Mouse (Mus musculus): ENCODE measurements around the gene Tns3.

Gene Tns3

DNA sequence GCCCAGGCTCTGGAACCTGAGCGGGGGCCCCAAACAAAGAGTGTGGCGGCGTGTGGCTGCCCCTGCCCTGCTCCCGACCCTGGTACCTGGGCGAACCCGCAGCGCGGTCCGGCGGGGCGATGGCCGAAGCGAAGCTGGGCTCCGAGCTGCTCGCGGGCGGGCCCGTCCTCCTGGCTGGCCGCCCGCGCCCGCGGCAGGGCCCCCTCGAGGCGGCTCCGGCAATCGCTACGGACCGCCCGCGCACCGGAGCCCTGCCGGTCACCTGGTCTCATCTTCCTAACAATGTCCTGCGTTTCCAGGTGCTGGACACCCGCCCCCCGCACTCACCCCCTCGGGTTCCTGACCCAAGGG lies at the start of gene Tns3:
Gene Tns3 (minus strand): TSS at position 143 of the 351 bp plus-strand sequence.
- no peak for DNase-seq (ENCODE audit: low spot score in 2 of 2)

- no peak for DNase-seq (ENCODE audit: low spot score in 2 of 2)
These were observed 42.1 kb upstream of the Tns3 start for GRCm38 (mm10) chr11:8706246-8707041.

- no peak for DNase-seq (ENCODE audit: low spot score in 2 of 2)
These were observed 40.8 kb upstream of the Tns3 start for GRCm38 (mm10) chr11:8705156-8705555.

GRCm38 (mm10) chr11:8703876-8704275 lies 39.5 kb upstream of the Tns3 start:
- DNase-seq (ENCODE audit: low spot score in 2 of 2): no peak

- no peak for DNase-seq (ENCODE audit: low spot score in 2 of 2)
These were observed 38.2 kb upstream of the Tns3 start for GRCm38 (mm10) chr11:8702532-8702886.

GRCm38 (mm10) chr11:8701845-8702531 lies 37.7 kb upstream of the Tns3 start:
- DNase-seq (ENCODE audit: low spot score in 2 of 2): no peak

DNA sequence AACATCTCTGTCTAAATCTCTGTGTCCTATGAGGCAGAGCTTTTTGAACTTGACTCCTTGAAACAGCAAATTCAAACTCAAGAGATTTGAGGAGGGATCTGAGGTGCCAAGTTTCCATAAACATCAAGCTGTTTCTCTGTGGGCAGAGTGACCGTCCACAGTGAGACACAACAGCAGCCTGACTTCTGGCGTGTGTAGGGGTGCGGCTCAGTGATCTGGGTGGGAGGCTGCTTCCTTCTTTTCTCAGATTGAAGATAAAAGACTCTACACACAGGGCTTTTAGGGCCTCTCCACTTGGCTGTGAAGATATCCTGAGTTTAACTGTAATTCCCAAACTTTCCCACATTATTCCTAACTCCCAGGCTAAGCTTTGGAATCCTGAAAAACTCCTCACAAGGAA lies 37.1 kb upstream of the Tns3 start:
- DNase-seq (ENCODE audit: low spot score in 2 of 2): no peak

DNA sequence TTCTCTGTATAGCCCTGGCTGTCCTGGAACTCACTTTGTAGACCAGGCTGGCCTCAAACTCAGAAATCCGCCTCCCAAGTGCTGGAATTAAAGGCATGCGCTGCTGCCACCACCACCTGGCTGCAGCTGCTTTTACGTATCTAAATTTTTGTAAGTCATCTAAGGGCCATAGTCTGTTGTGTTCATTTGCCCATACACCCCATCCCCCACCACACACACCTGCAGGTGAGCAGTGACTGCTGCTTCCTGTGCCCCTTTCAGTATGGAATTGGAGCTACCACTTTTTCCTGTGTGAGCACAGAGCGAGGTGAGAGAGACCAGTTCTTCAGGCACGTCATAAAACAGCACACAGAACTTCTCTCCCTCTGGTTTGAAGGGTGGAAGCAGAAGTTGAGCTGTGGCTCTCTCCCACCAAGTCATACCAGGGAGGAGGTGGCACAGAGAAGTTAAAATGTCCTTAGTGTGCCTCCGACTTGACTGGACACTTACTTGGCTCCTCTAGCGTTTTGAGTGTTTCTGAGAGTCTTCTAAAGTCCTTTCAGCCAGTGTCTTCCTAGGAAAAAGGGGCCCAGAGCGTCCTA lies 36.4 kb upstream of the Tns3 start:
- DNase-seq (ENCODE audit: low spot score in 2 of 2): no peak

GRCm38 (mm10) chr11:8699777-8700176 lies 35.4 kb upstream of the Tns3 start:
- no peak for DNase-seq (ENCODE audit: low spot score in 2 of 2)

DNA sequence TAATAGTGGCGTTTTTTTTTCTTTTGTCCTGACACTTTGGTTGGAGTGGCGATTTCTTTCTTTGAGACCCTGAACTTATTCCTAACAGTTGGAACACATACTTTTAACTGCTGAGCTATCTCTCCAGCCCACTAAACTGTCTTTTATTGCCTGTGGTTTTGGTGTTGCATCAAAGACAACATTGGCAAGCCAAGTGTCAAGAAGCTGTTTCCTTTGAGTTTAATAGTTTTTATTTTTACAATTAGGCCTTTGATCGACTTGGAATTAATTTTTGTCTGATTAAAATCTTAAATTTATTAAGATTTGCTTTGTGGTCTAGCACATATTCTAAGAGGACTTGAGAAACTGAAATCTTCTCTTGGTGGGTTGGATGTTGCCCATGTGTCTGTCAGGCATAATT lies 33.3 kb upstream of the Tns3 start:
- DNase-seq (ENCODE audit: low spot score in 2 of 2): no peak

DNA sequence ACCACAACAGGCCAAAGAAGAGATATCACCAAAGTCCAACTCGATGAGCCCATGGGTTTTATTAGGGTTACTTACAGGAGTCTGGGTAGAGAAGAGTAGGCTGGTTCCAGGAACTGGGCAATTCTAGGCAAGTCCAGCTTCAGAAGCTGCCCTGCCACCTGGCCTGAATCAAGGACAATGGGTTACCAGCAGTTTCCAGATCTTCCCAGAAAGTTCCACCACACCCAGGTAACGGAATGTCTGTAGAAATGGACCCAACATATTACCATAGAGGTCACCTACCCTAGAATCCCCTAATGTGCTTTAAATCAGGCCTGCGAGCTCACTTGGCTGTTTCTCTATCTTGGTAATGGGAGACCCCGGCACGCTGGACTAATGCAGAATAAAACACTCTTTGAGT lies 29.8 kb upstream of the Tns3 start:
- no peak for DNase-seq (ENCODE audit: low spot score in 2 of 2)

DNA sequence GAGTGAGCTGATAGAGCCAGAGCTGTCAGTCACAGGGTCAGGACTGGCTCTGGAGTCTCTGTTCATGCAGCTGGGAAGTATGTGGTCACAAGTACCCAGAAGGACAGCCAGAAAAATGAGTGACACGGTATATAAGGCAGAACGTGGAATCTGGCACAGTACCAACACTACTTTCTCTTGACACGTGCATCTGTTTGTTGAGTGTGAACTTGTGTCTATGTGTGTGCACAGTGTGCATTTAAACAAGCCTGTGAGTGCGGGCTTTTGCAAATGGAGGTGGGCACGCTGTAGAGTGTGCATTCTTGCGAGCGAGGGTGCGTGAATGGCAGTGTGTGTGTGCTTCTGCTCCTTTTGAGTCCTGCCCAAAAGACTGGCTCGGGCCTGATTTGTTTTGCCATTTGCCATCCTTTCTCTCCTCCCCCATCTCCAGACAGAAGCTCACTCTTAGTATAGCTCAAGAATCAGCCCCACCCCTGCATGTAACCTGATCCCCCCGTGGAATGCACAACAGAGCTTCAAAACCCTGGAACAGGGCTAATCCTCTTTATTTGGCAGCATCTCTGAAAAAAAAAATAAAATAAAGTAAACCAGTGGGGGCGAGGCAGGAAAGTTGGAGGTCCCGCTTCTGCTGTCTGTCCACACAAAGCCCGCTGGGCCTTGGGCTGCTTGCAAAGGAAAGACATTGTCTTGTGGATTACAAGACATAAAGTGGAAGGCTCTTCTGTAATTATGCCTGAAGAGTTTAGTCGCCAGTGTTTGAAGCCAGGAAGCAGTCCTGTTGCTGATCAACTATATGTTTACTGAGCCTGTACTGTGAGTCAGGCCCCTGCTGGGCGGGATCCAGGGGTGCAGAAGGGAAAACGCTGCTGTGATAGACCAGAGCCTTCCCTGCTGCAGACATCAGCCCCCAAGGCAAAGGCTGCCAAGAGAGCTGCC lies 28.5 kb upstream of the Tns3 start:
- DNase-seq (ENCODE audit: low spot score in 2 of 2): no peak

DNA sequence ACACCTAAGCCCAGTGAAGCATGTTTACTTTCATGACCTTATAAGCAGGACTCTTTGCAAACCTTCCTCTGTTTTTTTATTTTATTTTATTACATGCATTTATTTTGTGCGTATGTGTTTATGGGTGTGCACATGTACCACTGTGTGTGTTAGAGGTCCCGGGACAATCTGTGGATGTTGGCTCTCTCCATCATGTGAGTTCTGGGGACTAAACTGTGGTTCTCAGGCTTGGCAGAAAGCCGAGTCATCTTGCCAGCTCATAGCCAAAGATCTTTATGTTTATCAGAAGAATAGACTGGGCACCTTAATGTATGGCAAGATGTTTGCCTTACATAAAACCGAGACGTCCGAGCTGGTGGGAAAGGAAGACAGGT lies 27.8 kb upstream of the Tns3 start:
- DNase-seq (ENCODE audit: low spot score in 2 of 2): no peak

GRCm38 (mm10) chr11:8691605-8692004 lies 27.3 kb upstream of the Tns3 start:
- no peak for DNase-seq (ENCODE audit: low spot score in 2 of 2)

- DNase-seq (ENCODE audit: low spot score in 2 of 2): no peak
These were observed 26.3 kb upstream of the Tns3 start for GRCm38 (mm10) chr11:8690633-8691032.

- DNase-seq (ENCODE audit: low spot score in 2 of 2): no peak
These were observed 25.2 kb upstream of the Tns3 start for GRCm38 (mm10) chr11:8689515-8689914.

- DNase-seq (ENCODE audit: low spot score in 2 of 2): no peak
These were observed 24.6 kb upstream of the Tns3 start for GRCm38 (mm10) chr11:8688907-8689306.

DNA sequence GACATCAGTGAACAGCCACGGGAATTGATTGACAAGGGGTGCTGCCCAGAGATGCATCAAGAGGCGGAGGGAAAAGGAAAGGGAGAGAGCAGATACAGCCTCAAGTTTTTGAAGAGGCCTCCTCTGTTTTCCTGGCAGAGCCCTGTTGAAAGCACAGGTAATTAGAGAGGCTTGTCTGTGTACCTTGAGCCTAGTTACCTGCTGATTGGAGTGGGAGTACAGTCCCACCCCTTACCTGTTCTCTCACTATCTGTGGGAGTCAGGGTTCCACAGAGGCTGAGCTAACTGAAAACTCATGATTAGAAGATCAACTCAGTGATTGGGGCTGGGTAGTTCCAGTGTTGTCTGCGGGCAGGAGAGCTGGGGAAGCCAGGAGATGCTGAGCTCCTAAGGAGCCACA lies 22.2 kb upstream of the Tns3 start:
- no peak for DNase-seq (ENCODE audit: low spot score in 2 of 2)

- DNase-seq (ENCODE audit: low spot score in 2 of 2): no peak
These were observed 21.7 kb upstream of the Tns3 start for GRCm38 (mm10) chr11:8686061-8686460.

GRCm38 (mm10) chr11:8685195-8685594 lies 20.9 kb upstream of the Tns3 start:
- no peak for DNase-seq (ENCODE audit: low spot score in 2 of 2)

DNA sequence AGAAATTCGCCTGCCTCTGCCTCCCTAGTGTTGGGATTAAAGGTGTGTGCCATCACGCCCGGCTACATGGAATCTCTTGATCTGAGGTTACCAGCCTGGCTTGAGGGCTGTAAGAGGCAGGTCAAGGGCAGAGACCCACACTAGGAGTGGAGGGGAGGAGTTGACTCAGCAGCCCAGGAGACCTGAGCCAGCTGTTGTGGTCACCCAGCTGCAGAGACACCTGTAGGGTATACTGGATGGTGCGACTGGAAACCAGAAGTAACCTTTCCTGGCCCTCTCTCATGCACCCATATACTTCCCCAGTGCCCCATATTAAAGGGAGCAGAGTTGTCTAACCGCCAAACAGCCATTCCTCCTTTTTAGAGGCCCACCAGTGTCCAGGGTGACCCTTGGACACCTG lies 19.9 kb upstream of the Tns3 start:
- no peak for DNase-seq (ENCODE audit: low spot score in 2 of 2)

DNA sequence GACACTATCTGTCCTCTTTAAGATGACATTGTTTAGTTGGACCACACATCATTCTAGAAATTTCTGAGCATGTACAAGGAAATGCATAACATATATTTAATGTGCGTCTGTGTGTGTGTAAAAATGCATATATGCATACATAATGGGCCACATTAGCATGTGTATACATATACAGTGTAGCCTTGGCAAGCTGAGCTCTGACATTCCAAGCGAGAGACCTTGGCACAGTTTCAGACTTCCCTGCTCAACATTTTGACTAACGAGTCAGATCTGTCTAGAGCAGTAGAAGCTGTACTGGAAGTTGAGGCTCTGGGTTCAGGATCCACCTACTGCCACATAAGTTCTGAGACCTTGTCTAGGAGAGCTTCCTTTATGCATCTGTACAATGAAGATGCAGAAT lies 17.0 kb upstream of the Tns3 start:
- DNase-seq (ENCODE audit: low spot score in 2 of 2): no peak

Data from right cerebral cortex, adult 2 months (tissue).